Mouse (Mus musculus): Measurements from ENCODE around the gene Hus1b. TPM values are rescaled to one million over a fixed set of nuclear protein-coding genes. Genes with fewer than 3 reads are reported as not detected.

Hus1b gene
- polyA plus RNA-seq, 2 experiments: 0.06 TPM; not detected in 1

DNA sequence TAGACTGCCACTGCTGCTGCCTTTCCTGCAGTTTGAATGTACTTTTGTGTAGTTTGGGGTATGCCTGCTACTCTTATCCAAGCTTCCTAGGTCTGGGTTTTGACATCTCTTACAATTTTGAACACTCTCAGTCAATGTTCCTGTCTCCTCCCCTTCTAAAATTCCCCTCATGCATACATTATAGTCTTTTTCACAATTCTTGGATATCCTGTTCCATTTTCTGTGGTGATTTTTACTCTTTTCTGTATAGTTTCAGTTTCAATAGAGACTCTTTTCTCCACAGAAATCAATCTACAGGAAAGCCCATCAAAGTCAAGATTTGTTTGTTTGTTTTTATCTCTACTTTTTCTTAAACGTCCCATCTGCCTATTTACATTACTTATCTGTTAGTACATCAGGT is 6.0 kb upstream of the Hus1b start:
- no peak for TF ChIP-seq CTCF (IDR thresholded peaks at IDR 0.05; ENCODE audit: low read depth)
- no peak for TF ChIP-seq EP300 (IDR thresholded peaks at IDR 0.05; ENCODE audit: low read depth)
- WGBS (ENCODE audit: insufficient replicate concordance): 39% methylated on average over 1 of the region's 1 CpGs
- H3K9ac ChIP-seq (replicated peaks): no peak overlapping the region
- no peaks in the 10 kb centered on the region for H3K9me3 ChIP-seq (ENCODE audit: control insufficient read depth, low read length)
- ATAC-seq (ENCODE audit: insufficient read depth) (no peak), DNase-seq (ENCODE audit: low read depth in 3 of 3, low spot score in 3 of 3) (no peak)
- H3K4me3 ChIP-seq (ENCODE audit: insufficient read depth in 1 of 2, low read depth in 2 of 2, low read length in 2 of 2): no peak overlapping the region
- H3K27me3 ChIP-seq (ENCODE audit: control insufficient read depth, insufficient read depth, low read length): no peaks in the 10 kb centered on the region
- H3K4me2 ChIP-seq (ENCODE audit: low read depth): no peak overlapping the region
- peaks cover 5% of the 10 kb centered on the region in 2 experiments; a peak in 3 of 4 replicates for H3K4me1 ChIP-seq (replicated peaks; ENCODE audit: control insufficient read depth in 2 of 2, insufficient read depth in 2 of 2, low read length in 1 of 2)
- no peak overlapping the region for H3K27ac ChIP-seq
- no peaks in the 10 kb centered on the region for H3K36me3 ChIP-seq (replicated peaks; ENCODE audit: control insufficient read depth, insufficient read depth, low read depth)

DNA sequence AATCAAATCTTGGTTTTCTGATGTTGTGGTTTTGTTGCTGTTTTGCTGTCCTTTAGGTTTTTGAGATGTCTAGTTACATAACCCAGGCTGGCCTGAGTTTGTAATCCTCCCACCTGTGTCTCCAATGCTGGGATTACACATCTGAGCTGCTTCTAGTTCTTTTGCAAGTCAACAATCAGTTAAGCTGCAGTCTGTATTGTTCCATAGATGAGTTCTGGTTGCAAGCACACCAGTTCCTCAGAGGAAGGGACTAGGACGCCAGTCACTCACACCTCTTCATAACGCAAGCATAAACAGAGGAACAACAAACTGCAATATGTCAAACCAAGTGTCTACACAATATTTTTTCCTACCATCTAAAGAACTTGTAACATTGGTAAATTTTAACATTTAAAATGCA is 4.5 kb upstream of the Hus1b start:
- TF ChIP-seq CTCF (IDR thresholded peaks at IDR 0.05; ENCODE audit: low read depth) (no peak), EP300 (IDR thresholded peaks at IDR 0.05; ENCODE audit: low read depth) (no peak)
- no peak overlapping the region for H3K4me2 ChIP-seq (ENCODE audit: low read depth)
- 70% methylated on average over 2 of the region's 2 CpGs for WGBS (ENCODE audit: insufficient replicate concordance)
- H3K27ac ChIP-seq: no peak overlapping the region
- no peaks in the 10 kb centered on the region for H3K27me3 ChIP-seq (ENCODE audit: control insufficient read depth, insufficient read depth, low read length)
- no peak overlapping the region for H3K4me3 ChIP-seq (ENCODE audit: insufficient read depth in 1 of 2, low read depth in 2 of 2, low read length in 2 of 2)
- H3K9ac ChIP-seq (replicated peaks): no peak overlapping the region
- DNase-seq (ENCODE audit: low read depth in 3 of 3, low spot score in 3 of 3) (no peak), ATAC-seq (ENCODE audit: insufficient read depth) (no peak)
- H3K36me3 ChIP-seq (replicated peaks; ENCODE audit: control insufficient read depth, insufficient read depth, low read depth): no peaks in the 10 kb centered on the region
- H3K4me1 ChIP-seq (replicated peaks; ENCODE audit: control insufficient read depth in 2 of 2, insufficient read depth in 2 of 2, low read length in 1 of 2): peaks cover 5% of the 10 kb centered on the region in 2 experiments
- no peaks in the 10 kb centered on the region for H3K9me3 ChIP-seq (ENCODE audit: control insufficient read depth, low read length)

DNA sequence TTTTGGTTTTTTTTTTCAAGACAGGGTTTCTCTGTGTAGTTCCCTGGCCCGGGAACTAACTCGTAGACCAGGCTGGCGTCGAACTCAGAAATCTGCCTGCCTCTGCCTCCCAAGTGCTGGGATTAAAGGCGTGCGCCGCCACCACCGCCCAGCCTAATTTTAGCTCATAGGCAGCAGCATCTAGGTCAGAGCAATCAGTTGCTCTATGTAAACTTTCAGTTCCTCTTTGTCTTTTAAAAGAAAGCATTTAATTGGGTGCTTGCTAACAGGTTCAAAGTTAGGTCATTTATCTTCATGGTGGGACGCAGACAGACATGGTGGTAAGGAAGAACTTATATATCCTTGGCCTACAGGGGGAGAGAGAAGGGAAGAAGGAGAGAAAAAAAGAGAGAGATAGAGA is 1.6 kb upstream of the Hus1b start:
- Histone ChIP-seq H3K9me3 (ENCODE audit: control insufficient read depth, low read length) (no peaks in the 10 kb centered on the region), H3K27me3 (ENCODE audit: control insufficient read depth, insufficient read depth, low read length) (no peaks in the 10 kb centered on the region), H3K36me3 (replicated peaks; ENCODE audit: control insufficient read depth, insufficient read depth, low read depth) (no peaks in the 10 kb centered on the region), H3K27ac (no peak overlapping the region), H3K4me2 (ENCODE audit: low read depth) (no peak overlapping the region), H3K4me1 (replicated peaks; ENCODE audit: control insufficient read depth in 2 of 2, insufficient read depth in 2 of 2, low read length in 1 of 2) (peaks cover 5% of the 10 kb centered on the region in 2 experiments), H3K4me3 (ENCODE audit: insufficient read depth in 1 of 2, low read depth in 2 of 2, low read length in 2 of 2) (no peak overlapping the region), H3K9ac (replicated peaks) (no peak overlapping the region)
- DNase-seq (ENCODE audit: low read depth in 3 of 3, low spot score in 3 of 3) (no peak), ATAC-seq (ENCODE audit: insufficient read depth) (no peak)
- TF ChIP-seq CTCF (IDR thresholded peaks at IDR 0.05; ENCODE audit: low read depth) (no peak), EP300 (IDR thresholded peaks at IDR 0.05; ENCODE audit: low read depth) (no peak)
- 81% methylated on average over 9 of the region's 9 CpGs for WGBS (ENCODE audit: insufficient replicate concordance)

DNA sequence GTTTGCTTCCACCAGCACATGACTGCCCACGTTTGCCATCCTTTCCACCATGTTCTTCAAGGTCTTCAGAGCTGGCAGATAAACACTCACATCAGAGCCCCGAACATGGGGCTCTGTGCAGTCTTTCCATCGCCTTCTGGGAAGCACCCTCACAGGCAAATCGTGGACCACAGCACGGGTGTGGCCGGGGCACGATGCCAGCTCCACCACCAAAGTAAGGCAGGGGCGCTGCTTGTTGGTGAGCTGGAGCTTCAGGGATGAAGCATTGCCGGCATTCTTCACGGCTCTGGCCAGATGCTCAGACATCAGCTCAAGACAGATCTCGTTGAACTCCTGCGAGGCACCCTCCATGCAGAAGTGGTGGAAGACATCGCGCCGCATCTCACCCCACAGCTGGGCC is 430 bp downstream of the Hus1b start:
- DNase-seq (ENCODE audit: low read depth in 3 of 3, low spot score in 3 of 3) (no peak), ATAC-seq (ENCODE audit: insufficient read depth) (no peak)
- H3K36me3 ChIP-seq (replicated peaks; ENCODE audit: control insufficient read depth, insufficient read depth, low read depth): no peaks in the 10 kb centered on the region
- no peak overlapping the region for H3K4me3 ChIP-seq (ENCODE audit: insufficient read depth in 1 of 2, low read depth in 2 of 2, low read length in 2 of 2)
- no peak for TF ChIP-seq EP300 (IDR thresholded peaks at IDR 0.05; ENCODE audit: low read depth)
- TF ChIP-seq CTCF (IDR thresholded peaks at IDR 0.05; ENCODE audit: low read depth): no peak
- no peaks in the 10 kb centered on the region for H3K27me3 ChIP-seq (ENCODE audit: control insufficient read depth, insufficient read depth, low read length)
- no peaks in the 10 kb centered on the region for H3K9me3 ChIP-seq (ENCODE audit: control insufficient read depth, low read length)
- H3K4me1 ChIP-seq (replicated peaks; ENCODE audit: control insufficient read depth in 2 of 2, insufficient read depth in 2 of 2, low read length in 1 of 2): no peaks in the 10 kb centered on the region; a peak in 2 of 4 replicates
- H3K27ac ChIP-seq: no peak overlapping the region
- no peak overlapping the region for H3K9ac ChIP-seq (replicated peaks)
- no peak overlapping the region for H3K4me2 ChIP-seq (ENCODE audit: low read depth)
- 78% methylated on average over 15 of the region's 15 CpGs for WGBS (ENCODE audit: insufficient replicate concordance)

- H3K9ac ChIP-seq (replicated peaks): no peak overlapping the region
- no peak overlapping the region for H3K27ac ChIP-seq
- no peaks in the 10 kb centered on the region for H3K36me3 ChIP-seq (replicated peaks; ENCODE audit: control insufficient read depth, insufficient read depth, low read depth)
- no peaks in the 10 kb centered on the region for H3K9me3 ChIP-seq (ENCODE audit: control insufficient read depth, low read length)
- no peaks in the 10 kb centered on the region for H3K27me3 ChIP-seq (ENCODE audit: control insufficient read depth, insufficient read depth, low read length)
- no peak overlapping the region for H3K4me2 ChIP-seq (ENCODE audit: low read depth)
- no peak overlapping the region for H3K4me3 ChIP-seq (ENCODE audit: insufficient read depth in 1 of 2, low read depth in 2 of 2, low read length in 2 of 2)
- DNase-seq (ENCODE audit: low read depth in 3 of 3, low spot score in 3 of 3): no peak
- ATAC-seq (ENCODE audit: insufficient read depth): no peak
- TF ChIP-seq CTCF (IDR thresholded peaks at IDR 0.05; ENCODE audit: low read depth) (no peak), EP300 (IDR thresholded peaks at IDR 0.05; ENCODE audit: low read depth) (no peak)
- H3K4me1 ChIP-seq (replicated peaks; ENCODE audit: control insufficient read depth in 2 of 2, insufficient read depth in 2 of 2, low read length in 1 of 2): no peaks in the 10 kb centered on the region; a peak in 2 of 4 replicates
These were observed 1.8 kb downstream of the Hus1b start for GRCm38 (mm10) chr13:30945788-30946187.
